In the genomic region with DNA sequence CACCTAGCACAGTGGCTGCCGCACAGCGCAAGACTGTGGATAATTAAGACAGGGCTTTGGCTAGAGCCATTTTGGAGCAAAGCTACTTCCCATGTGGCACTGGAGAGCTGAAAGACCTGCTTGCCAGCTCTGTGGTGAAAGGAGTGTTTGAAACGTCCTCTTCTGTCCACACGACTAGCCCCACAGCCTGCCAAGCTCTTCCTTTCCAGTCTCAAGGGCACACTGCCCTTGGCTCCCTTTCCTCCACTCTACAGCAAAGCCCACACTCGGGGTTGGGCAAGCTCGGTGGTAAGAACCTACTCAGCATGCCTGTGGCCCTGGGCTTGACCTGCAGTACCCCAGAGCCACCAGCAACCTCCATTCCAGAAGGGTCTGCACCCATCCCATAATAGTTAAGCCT, we compare ENCODE assay signal across 9 mouse cellular contexts.
DNase-seq lines count a peak whose midpoint lies in the region; ATAC-seq and TF ChIP-seq lines count a peak whose summit lies in the region.
"Had no signal": no experiment of that assay in that cellular context is flagged by ENCODE, and none has a peak within 500 bp of the region (broad histone marks: within the 10 kb centered on the region; RNA-seq: fewer than 3 reads in every experiment).

No protein-coding gene starts in this region.

- ATAC-seq in hindbrain, postnatal 0 days, result peak; percentile 53; the same call in 1 of the 2 replicates
- no peak for ATAC-seq in hindbrain, embryonic 11.5 days (ENCODE audit: low FRiP score)
- peak; percentile 24 for ATAC-seq in granulocyte monocyte progenitor cell, adult 5-6 weeks (replicated peaks; ENCODE audit: poor library complexity, severe bottlenecking)
- no peak for ATAC-seq in liver, embryonic 11.5 days (replicated peaks; ENCODE audit: low FRiP score)
- ATAC-seq: forebrain, embryonic 15.5 days had no signal

- H3K9me3 ChIP-seq in hindbrain, postnatal 0 days (ENCODE audit: low read length), result no peaks in the 10 kb centered on the region
- H3K9me3 ChIP-seq in hindbrain, embryonic 11.5 days (ENCODE audit: control insufficient read depth, low read length), result no peaks in the 10 kb centered on the region
- H3K9me3 ChIP-seq in liver, embryonic 11.5 days (ENCODE audit: control insufficient read depth, low read length), result no peaks in the 10 kb centered on the region
- H3K9me3 ChIP-seq: forebrain, embryonic 15.5 days had no signal

- WGBS in hindbrain, postnatal 0 days, result 52% methylated on average over 6 of the region's 6 CpGs
- 80% methylated on average over 6 of the region's 6 CpGs for WGBS in hindbrain, embryonic 11.5 days
- 77% methylated on average over 6 of the region's 6 CpGs for WGBS in liver, embryonic 11.5 days

- TF ChIP-seq CTCF in hindbrain, postnatal 0 days (IDR thresholded peaks at IDR 0.05; ENCODE audit: low read depth), result peak; percentile 13; the same call in 1 of the 2 replicates

- H3K4me2 ChIP-seq in hindbrain, postnatal 0 days (ENCODE audit: low read depth, low read length), result no peak overlapping the region
- no peak overlapping the region for H3K4me2 ChIP-seq in hindbrain, embryonic 11.5 days (replicated peaks; ENCODE audit: low read depth, low read length)
- H3K4me2 ChIP-seq in liver, embryonic 11.5 days, result no peak overlapping the region
- H3K4me2 ChIP-seq: forebrain, embryonic 15.5 days had no signal

- H3K9ac ChIP-seq in hindbrain, postnatal 0 days (replicated peaks; ENCODE audit: low read length), result no peak overlapping the region
- H3K9ac ChIP-seq in hindbrain, embryonic 11.5 days (ENCODE audit: low read depth, low read length), result no peak overlapping the region
- no peak overlapping the region for H3K9ac ChIP-seq in liver, embryonic 11.5 days (ENCODE audit: low read depth, low read length)
- H3K9ac ChIP-seq: forebrain, embryonic 15.5 days had no signal

- peak; percentile 57 for DNase-seq in hindbrain, postnatal 0 days (ENCODE audit: low spot score)
- DNase-seq in hindbrain, embryonic 11.5 days (ENCODE audit: low spot score), result no peak
- DNase-seq in ZHBTc4 (ENCODE audit: low read depth, low spot score), result peak; percentile 54
- DNase-seq in layer of hippocampus, postnatal 10 days (ENCODE audit: low spot score in 2 of 2), result peak; percentile 43 to 56
- DNase-seq in spleen, adult 12 weeks (ENCODE audit: low spot score), result no peak
- DNase-seq in liver, embryonic 11.5 days (ENCODE audit: low spot score), result no peak
- no peak for DNase-seq in natural killer cell, adult 2 months (ENCODE audit: low spot score in 2 of 2)

- no peak overlapping the region for H3K4me3 ChIP-seq in hindbrain, postnatal 0 days (ENCODE audit: low read length)
- no peak overlapping the region for H3K4me3 ChIP-seq in hindbrain, embryonic 11.5 days (ENCODE audit: low read depth, low read length)
- H3K4me3 ChIP-seq in liver, embryonic 11.5 days (ENCODE audit: low read depth, low read length), result no peak overlapping the region
- H3K4me3 ChIP-seq: forebrain, embryonic 15.5 days had no signal

- H3K36me3 ChIP-seq in hindbrain, postnatal 0 days (ENCODE audit: insufficient read depth, low read length), result no peaks in the 10 kb centered on the region
- no peaks in the 10 kb centered on the region for H3K36me3 ChIP-seq in hindbrain, embryonic 11.5 days (ENCODE audit: control insufficient read depth, insufficient read depth, low read length)
- H3K36me3 ChIP-seq in liver, embryonic 11.5 days (ENCODE audit: control insufficient read depth, insufficient read depth, low read length), result no peaks in the 10 kb centered on the region
- H3K36me3 ChIP-seq: forebrain, embryonic 15.5 days had no signal

- peaks cover 24% of the 10 kb centered on the region for H3K4me1 ChIP-seq in hindbrain, postnatal 0 days (ENCODE audit: insufficient read depth, low read length)
- H3K4me1 ChIP-seq in hindbrain, embryonic 11.5 days (replicated peaks; ENCODE audit: control insufficient read depth, insufficient read depth, low read length), result no peaks in the 10 kb centered on the region; the same call in 1 of the 2 replicates
- peaks cover 35% of the 10 kb centered on the region for H3K4me1 ChIP-seq in liver, embryonic 11.5 days (replicated peaks; ENCODE audit: control insufficient read depth, insufficient read depth, low read length)

- no peaks in the 10 kb centered on the region for H3K27me3 ChIP-seq in hindbrain, postnatal 0 days (ENCODE audit: insufficient read depth, low read length)
- no peaks in the 10 kb centered on the region for H3K27me3 ChIP-seq in hindbrain, embryonic 11.5 days (ENCODE audit: control insufficient read depth, insufficient read depth, low read length)
- H3K27me3 ChIP-seq in liver, embryonic 11.5 days (replicated peaks; ENCODE audit: control insufficient read depth, insufficient read depth, low read length), result peaks cover 2% of the 10 kb centered on the region
- H3K27me3 ChIP-seq: forebrain, embryonic 15.5 days had no signal

- H3K27ac ChIP-seq in hindbrain, postnatal 0 days, result peak overlapping the region; percentile 34; the same call in 1 of the 2 replicates
- H3K27ac ChIP-seq in hindbrain, embryonic 11.5 days (ENCODE audit: low read depth, low read length), result no peak overlapping the region
- no peak overlapping the region for H3K27ac ChIP-seq in liver, embryonic 11.5 days (ENCODE audit: low read depth, low read length)
- H3K27ac ChIP-seq: forebrain, embryonic 15.5 days had no signal

Comparison
In these comparisons a context has a peak if more than half of its experiments do, and no peak if none do; other contexts are left out.
1. ATAC-seq: peak in hindbrain, postnatal 0 days (single experiment) and granulocyte monocyte progenitor cell, adult 5-6 weeks (single experiment); none in hindbrain, embryonic 11.5 days (single experiment) and liver, embryonic 11.5 days (single experiment).
2. DNase-seq: peak in hindbrain, postnatal 0 days (single experiment), ZHBTc4 (single experiment) and layer of hippocampus, postnatal 10 days (2 of 2); none in hindbrain, embryonic 11.5 days (single experiment), spleen, adult 12 weeks (single experiment), liver, embryonic 11.5 days (single experiment) and natural killer cell, adult 2 months (0 of 2).